Mouse (Mus musculus): ENCODE measurements at regions not wholly inside any gene's neighbourhood (a gene's known extent, or its start where the extent isn't known, plus 50 kb on each side); places are given as distances from the start of the nearest gene placed in this dataset.
"Not testable (repeated sequence)": the region's sequence is repeated elsewhere in the genome, so short reads cannot be mapped to it uniquely, and the experiment has no call there.

DNA sequence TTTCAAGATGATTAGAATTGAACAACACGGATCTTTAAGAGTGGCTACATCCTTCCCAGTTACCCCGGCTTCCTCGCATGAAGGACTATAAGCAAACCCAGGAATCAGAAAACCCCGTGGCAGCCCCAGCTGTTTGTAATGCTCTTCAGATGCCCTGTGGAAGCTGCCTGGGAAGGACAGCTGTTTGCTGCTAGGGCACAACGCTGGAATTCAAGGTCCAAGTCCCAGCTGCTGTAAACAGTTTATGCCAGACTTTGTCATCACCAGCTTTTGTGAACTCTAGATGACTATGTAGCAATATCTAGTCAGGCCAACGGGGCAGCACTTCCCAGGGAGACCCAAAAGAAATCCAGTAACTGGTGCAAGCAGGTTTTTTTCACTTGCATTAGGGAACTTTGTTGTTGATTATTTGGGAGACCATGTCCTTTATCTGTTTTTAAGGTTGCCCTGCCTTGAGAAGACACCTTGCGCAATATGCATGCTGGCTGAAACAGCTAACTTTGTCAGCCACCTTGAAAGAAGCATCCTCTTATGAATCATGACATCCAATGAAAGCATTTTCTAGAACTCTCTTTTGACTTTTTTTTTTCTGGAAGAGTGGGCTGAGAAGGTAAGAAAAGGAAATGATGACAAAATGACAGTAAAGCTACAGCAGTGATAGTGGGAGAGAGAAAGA, 481.5 kb upstream of the Dab2 start:
- Histone ChIP-seq H3K9ac (ENCODE audit: control insufficient read depth, low read depth, low read length, poor library complexity, severe bottlenecking) (no peak overlapping the region), H3K4me3 (ENCODE audit: control insufficient read depth in 1 of 2, insufficient read depth in 1 of 2, low read depth in 2 of 2, low read length in 2 of 2) (no peak overlapping the region), H3K27me3 (ENCODE audit: control insufficient read depth in 1 of 2, insufficient read depth in 2 of 2, low read length in 2 of 2) (no peaks in the 10 kb centered on the region; a peak in 1 of 4 replicates), H3K36me3 (ENCODE audit: control insufficient read depth in 1 of 2, insufficient read depth in 2 of 2, low read length in 2 of 2) (no peaks in the 10 kb centered on the region), H3K9me3 (replicated peaks; ENCODE audit: insufficient read depth, low read length) (no peaks in the 10 kb centered on the region), H3K4me1 (ENCODE audit: control insufficient read depth in 1 of 2, insufficient read depth in 2 of 2, low read length in 2 of 2) (no peaks in the 10 kb centered on the region), H3K27ac (ENCODE audit: control insufficient read depth, low read depth, low read length) (no peak overlapping the region), H3K79me2 (ENCODE audit: control insufficient read depth, insufficient read depth, low read length, poor library complexity) (no peaks in the 10 kb centered on the region)
- DNase-seq (ENCODE audit: low read depth, low spot score) = no peak
- TF ChIP-seq RAD21 (IDR thresholded peaks at IDR 0.05; ENCODE audit: low read depth, low read length) (no peak), MYC (IDR thresholded peaks at IDR 0.05; ENCODE audit: low read depth, low read length) (no peak), GABPA (IDR thresholded peaks at IDR 0.05; ENCODE audit: low read depth, low read length) (no peak), SIN3A (IDR thresholded peaks at IDR 0.05; ENCODE audit: low read length) (no peak), TAL1 (IDR thresholded peaks at IDR 0.05; ENCODE audit: low read length) (no peak), MXI1 (IDR thresholded peaks at IDR 0.05; ENCODE audit: low read depth, low read length) (no peak), USF2 (IDR thresholded peaks at IDR 0.05; ENCODE audit: borderline replicate concordance in 1 of 2, insufficient read depth in 1 of 2, low read depth in 1 of 2, low read length in 2 of 2) (no peak), MAX (IDR thresholded peaks at IDR 0.05; ENCODE audit: low read length) (no peak)

DNA sequence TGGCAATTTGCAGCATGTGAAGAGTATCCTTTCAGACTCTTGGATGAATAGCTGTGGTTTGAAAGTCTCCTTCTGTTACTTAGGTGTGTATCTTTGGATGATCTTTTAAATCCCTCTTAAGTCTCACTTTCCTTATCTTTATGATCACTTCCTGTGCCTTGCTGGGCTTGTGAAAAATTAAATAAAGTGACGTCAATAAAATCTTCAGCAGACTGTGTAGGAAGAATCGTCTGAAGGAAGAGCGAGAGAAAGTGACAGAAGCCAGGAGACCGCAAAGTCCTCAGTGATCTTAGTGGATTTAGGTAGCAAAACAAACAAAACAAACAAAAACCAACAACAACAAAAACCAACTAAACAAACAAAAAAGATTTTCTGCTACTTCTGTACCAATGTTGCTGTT, 459.6 kb upstream of the Dab2 start:
- H3K36me3 ChIP-seq (ENCODE audit: control insufficient read depth in 1 of 2, insufficient read depth in 2 of 2, low read length in 2 of 2) = no peaks in the 10 kb centered on the region
- H3K79me2 ChIP-seq (ENCODE audit: control insufficient read depth, insufficient read depth, low read length, poor library complexity) = no peaks in the 10 kb centered on the region
- TF ChIP-seq MEF2A (IDR thresholded peaks at IDR 0.05; ENCODE audit: extremely low read depth, insufficient replicate concordance, low read depth, low read length, poor library complexity, severe bottlenecking) = no peak
- TF ChIP-seq E2F4 (IDR thresholded peaks at IDR 0.05; ENCODE audit: borderline replicate concordance, low read depth, low read length) = no peak
- no peak for TF ChIP-seq CTCF (IDR thresholded peaks at IDR 0.05 in 2 of 3, conservative IDR thresholded peaks at IDR 0.05 in 1 of 3; ENCODE audit: control insufficient read depth in 1 of 3, insufficient read depth in 1 of 3, low read depth in 2 of 3, low read length in 3 of 3, poor library complexity in 1 of 3, severe bottlenecking in 1 of 3)
- no peak for TF ChIP-seq MAZ (IDR thresholded peaks at IDR 0.05; ENCODE audit: low read depth, low read length)
- no peak for TF ChIP-seq ETS1 (IDR thresholded peaks at IDR 0.05; ENCODE audit: low read depth, low read length)
- TF ChIP-seq ZNF384 (IDR thresholded peaks at IDR 0.05; ENCODE audit: low read depth, low read length) = no peak
- no peak for TF ChIP-seq MAFK (IDR thresholded peaks at IDR 0.05; ENCODE audit: borderline replicate concordance, low read depth, low read length)
- no peak for TF ChIP-seq MYC (IDR thresholded peaks at IDR 0.05; ENCODE audit: low read depth, low read length)
- no peak for TF ChIP-seq SMC3 (IDR thresholded peaks at IDR 0.05; ENCODE audit: low read depth, low read length)
- no peak for TF ChIP-seq JUND (IDR thresholded peaks at IDR 0.05; ENCODE audit: low read depth, low read length)
- no peak for TF ChIP-seq USF2 (IDR thresholded peaks at IDR 0.05; ENCODE audit: borderline replicate concordance in 1 of 2, insufficient read depth in 1 of 2, low read depth in 1 of 2, low read length in 2 of 2)
- TF ChIP-seq CHD2 (IDR thresholded peaks at IDR 0.05; ENCODE audit: low read length) = no peak
- TF ChIP-seq RCOR1 (IDR thresholded peaks at IDR 0.05; ENCODE audit: low read depth, low read length) = no peak
- TF ChIP-seq ZKSCAN1 (IDR thresholded peaks at IDR 0.05; ENCODE audit: low read depth, low read length) = no peak
- no peaks in the 10 kb centered on the region for H3K27me3 ChIP-seq (ENCODE audit: control insufficient read depth in 1 of 2, insufficient read depth in 2 of 2, low read length in 2 of 2)
- H3K9me3 ChIP-seq (replicated peaks; ENCODE audit: insufficient read depth, low read length) = no peaks in the 10 kb centered on the region
- H3K4me3 ChIP-seq (ENCODE audit: control insufficient read depth in 1 of 2, insufficient read depth in 1 of 2, low read depth in 2 of 2, low read length in 2 of 2) = no peak overlapping the region
- no peak overlapping the region for H3K9ac ChIP-seq (ENCODE audit: control insufficient read depth, low read depth, low read length, poor library complexity, severe bottlenecking)
- no peak for DNase-seq (ENCODE audit: low read depth, low spot score)
- H3K4me1 ChIP-seq (ENCODE audit: control insufficient read depth in 1 of 2, insufficient read depth in 2 of 2, low read length in 2 of 2) = no peaks in the 10 kb centered on the region
- H3K27ac ChIP-seq (ENCODE audit: control insufficient read depth, low read depth, low read length) = no peak overlapping the region

GRCm38 (mm10) chr15:5841369-5842149, 458.0 kb upstream of the Dab2 start:
- not testable (repeated sequence) for H3K9ac ChIP-seq (ENCODE audit: control insufficient read depth, low read depth, low read length, poor library complexity, severe bottlenecking); H3K79me2 ChIP-seq (ENCODE audit: control insufficient read depth, insufficient read depth, low read length, poor library complexity); H3K36me3 ChIP-seq (ENCODE audit: control insufficient read depth in 1 of 2, insufficient read depth in 2 of 2, low read length in 2 of 2); DNase-seq (ENCODE audit: low read depth, low spot score); H3K9me3 ChIP-seq (replicated peaks; ENCODE audit: insufficient read depth, low read length); H3K4me3 ChIP-seq (ENCODE audit: control insufficient read depth in 1 of 2, insufficient read depth in 1 of 2, low read depth in 2 of 2, low read length in 2 of 2); H3K27ac ChIP-seq (ENCODE audit: control insufficient read depth, low read depth, low read length); H3K27me3 ChIP-seq (ENCODE audit: control insufficient read depth in 1 of 2, insufficient read depth in 2 of 2, low read length in 2 of 2); H3K4me1 ChIP-seq (ENCODE audit: control insufficient read depth in 1 of 2, insufficient read depth in 2 of 2, low read length in 2 of 2)

Measured in MEL (cell line).